ENCODE assay signal across 16 mouse cellular contexts in the genomic region with DNA sequence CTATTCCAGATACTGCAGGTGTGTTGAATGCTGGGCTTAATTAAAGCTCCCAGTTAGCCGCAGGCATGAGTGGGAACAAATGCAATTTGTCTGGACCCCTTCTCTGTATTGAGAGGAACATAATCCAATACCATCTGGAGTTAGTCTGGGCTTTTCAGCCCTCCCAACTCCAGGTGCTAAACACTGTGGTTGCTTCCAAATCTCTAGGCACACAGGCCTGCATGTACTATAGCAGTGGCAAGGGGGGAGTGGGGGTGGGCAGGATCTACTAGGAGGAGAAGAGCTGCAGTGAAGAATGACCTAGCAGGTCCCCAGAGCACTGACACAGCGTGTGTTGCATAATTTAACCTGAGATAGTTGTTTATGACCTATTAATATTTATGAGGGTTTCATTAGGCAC. TPM values are rescaled to one million over a fixed set of nuclear protein-coding genes. Genes with fewer than 3 reads are reported as not detected.
DNase-seq lines count a peak whose midpoint lies in the region; ATAC-seq and TF ChIP-seq lines count a peak whose summit lies in the region.
"Had no signal": no experiment of that assay in that cellular context is flagged by ENCODE, and none has a peak within 500 bp of the region (broad histone marks: within the 10 kb centered on the region; RNA-seq: fewer than 3 reads in every experiment).

No protein-coding gene starts in this region.

- no peak for TF ChIP-seq POLR2A in limb, embryonic 14.5 days (IDR thresholded peaks at IDR 0.05; ENCODE audit: borderline replicate concordance, extremely low read depth, insufficient read depth, insufficient read length)

- H3K27me3 ChIP-seq in forebrain, embryonic 14.5 days (replicated peaks; ENCODE audit: control insufficient read depth, insufficient read depth, low read length), result no peaks in the 10 kb centered on the region
- H3K27me3 ChIP-seq in forebrain, postnatal 0 days (ENCODE audit: insufficient read depth, low read length), result no peaks in the 10 kb centered on the region
- no peaks in the 10 kb centered on the region for H3K27me3 ChIP-seq in intestine, embryonic 15.5 days (replicated peaks)
- no peaks in the 10 kb centered on the region for H3K27me3 ChIP-seq in intestine, postnatal 0 days (replicated peaks; ENCODE audit: control insufficient read depth, insufficient read depth, low read length)
- no peaks in the 10 kb centered on the region for H3K27me3 ChIP-seq in midbrain, embryonic 14.5 days (ENCODE audit: control insufficient read depth, insufficient read depth, low read length)
- no peaks in the 10 kb centered on the region for H3K27me3 ChIP-seq in midbrain, postnatal 0 days (ENCODE audit: insufficient read depth, low read length)
- H3K27me3 ChIP-seq in limb, embryonic 14.5 days (ENCODE audit: control insufficient read depth, insufficient read depth, low read length), result no peaks in the 10 kb centered on the region
- H3K27me3 ChIP-seq: midbrain, embryonic 15.5 days; neural tube, embryonic 13.5 days had no signal

- H3K9me3 ChIP-seq in forebrain, embryonic 14.5 days (replicated peaks; ENCODE audit: control insufficient read depth, low read length), result no peaks in the 10 kb centered on the region
- H3K9me3 ChIP-seq in forebrain, postnatal 0 days (ENCODE audit: low read length), result no peaks in the 10 kb centered on the region
- no peaks in the 10 kb centered on the region for H3K9me3 ChIP-seq in intestine, embryonic 15.5 days
- H3K9me3 ChIP-seq in intestine, postnatal 0 days (ENCODE audit: control insufficient read depth), result no peaks in the 10 kb centered on the region
- no peaks in the 10 kb centered on the region for H3K9me3 ChIP-seq in midbrain, embryonic 14.5 days (ENCODE audit: control insufficient read depth, low read length)
- no peaks in the 10 kb centered on the region for H3K9me3 ChIP-seq in midbrain, postnatal 0 days (ENCODE audit: low read length)
- no peaks in the 10 kb centered on the region for H3K9me3 ChIP-seq in limb, embryonic 14.5 days (ENCODE audit: control insufficient read depth, low read length)
- H3K9me3 ChIP-seq: limb, embryonic 15.5 days; midbrain, embryonic 15.5 days; neural tube, embryonic 13.5 days had no signal

- peaks cover 25% of the 10 kb centered on the region for H3K4me1 ChIP-seq in forebrain, embryonic 14.5 days (ENCODE audit: control insufficient read depth, insufficient read depth, low read length)
- peaks cover 3% of the 10 kb centered on the region; the same call in 1 of the 2 replicates for H3K4me1 ChIP-seq in forebrain, postnatal 0 days (ENCODE audit: insufficient read depth)
- peaks cover 69% of the 10 kb centered on the region for H3K4me1 ChIP-seq in intestine, embryonic 15.5 days (replicated peaks)
- H3K4me1 ChIP-seq in intestine, postnatal 0 days (replicated peaks; ENCODE audit: control insufficient read depth, insufficient read depth, low read length), result peaks cover 21% of the 10 kb centered on the region
- H3K4me1 ChIP-seq in midbrain, embryonic 14.5 days (ENCODE audit: control insufficient read depth, insufficient read depth, low read length), result peaks cover 9% of the 10 kb centered on the region
- H3K4me1 ChIP-seq in midbrain, postnatal 0 days (ENCODE audit: insufficient read depth, low read length), result no peaks in the 10 kb centered on the region
- peaks cover 6% of the 10 kb centered on the region; the same call in 1 of the 2 replicates for H3K4me1 ChIP-seq in limb, embryonic 14.5 days (ENCODE audit: control insufficient read depth, insufficient read depth, low read length)
- H3K4me1 ChIP-seq: midbrain, embryonic 15.5 days had no signal

- H3K27ac ChIP-seq in forebrain, embryonic 14.5 days (ENCODE audit: low read depth, low read length), result 0 out of 2 replicates have a peak overlapping the region, but pooled peaks have one; percentile 14
- H3K27ac ChIP-seq in forebrain, postnatal 0 days (ENCODE audit: low read depth, low read length), result no peak overlapping the region
- H3K27ac ChIP-seq in intestine, embryonic 15.5 days, result peak overlapping the region; percentile 72
- H3K27ac ChIP-seq in intestine, postnatal 0 days (ENCODE audit: low read depth, low read length), result no peak overlapping the region
- H3K27ac ChIP-seq in midbrain, embryonic 14.5 days (replicated peaks; ENCODE audit: low read depth, low read length), result no peak overlapping the region
- no peak overlapping the region for H3K27ac ChIP-seq in midbrain, postnatal 0 days (ENCODE audit: low read depth, low read length)
- no peak overlapping the region for H3K27ac ChIP-seq in limb, embryonic 14.5 days (replicated peaks; ENCODE audit: low read depth, low read length)
- H3K27ac ChIP-seq: hindbrain, embryonic 14.5 days; kidney, postnatal 0 days; limb, embryonic 15.5 days; midbrain, embryonic 15.5 days; neural tube, embryonic 13.5 days had no signal

- TF ChIP-seq CTCF in forebrain, postnatal 0 days (IDR thresholded peaks at IDR 0.05; ENCODE audit: low read depth), result no peak
- TF ChIP-seq CTCF in intestine, postnatal 0 days (IDR thresholded peaks at IDR 0.05; ENCODE audit: low read depth), result no peak
- no peak for TF ChIP-seq CTCF in midbrain, postnatal 0 days (IDR thresholded peaks at IDR 0.05)

- WGBS in forebrain, embryonic 14.5 days, result 52% methylated on average over 2 of the region's 2 CpGs
- 35% methylated on average over 2 of the region's 2 CpGs for WGBS in forebrain, postnatal 0 days
- 55% methylated on average over 2 of the region's 2 CpGs for WGBS in intestine, embryonic 15.5 days
- WGBS in intestine, postnatal 0 days, result 44% methylated on average over 2 of the region's 2 CpGs
- WGBS in midbrain, embryonic 14.5 days, result 51% methylated on average over 2 of the region's 2 CpGs
- 49% methylated on average over 2 of the region's 2 CpGs for WGBS in midbrain, postnatal 0 days
- 12% methylated on average over 2 of the region's 2 CpGs for WGBS in limb, embryonic 14.5 days

- DNase-seq in forebrain, embryonic 14.5 days (ENCODE audit: low spot score), result peak; percentile 43
- no peak for DNase-seq in forebrain, postnatal 0 days
- peak; percentile 23 for DNase-seq in midbrain, embryonic 14.5 days
- DNase-seq in midbrain, postnatal 0 days (ENCODE audit: low spot score), result no peak
- DNase-seq in limb, embryonic 14.5 days (ENCODE audit: low spot score), result peak; percentile 44
- DNase-seq in yolk sac, embryonic 10.5 days (ENCODE audit: low spot score), result no peak
- DNase-seq: adrenal gland, postnatal 10 days; cerebellum, postnatal 36 days; thymus, adult 18-20 months had no signal

- no peak for ATAC-seq in forebrain, embryonic 14.5 days
- ATAC-seq in forebrain, postnatal 0 days, result no peak
- ATAC-seq in intestine, embryonic 15.5 days, result peak; percentile 19; the same call in 1 of the 2 replicates
- no peak for ATAC-seq in intestine, postnatal 0 days
- no peak for ATAC-seq in midbrain, embryonic 14.5 days (ENCODE audit: low FRiP score, low TSS enrichment)
- ATAC-seq in midbrain, postnatal 0 days (ENCODE audit: low FRiP score), result no peak
- ATAC-seq in limb, embryonic 14.5 days (ENCODE audit: low FRiP score, low read depth), result peak; percentile 59
- ATAC-seq: midbrain, embryonic 15.5 days had no signal

- H3K4me3 ChIP-seq in forebrain, embryonic 14.5 days (ENCODE audit: low read depth, low read length), result no peak overlapping the region
- H3K4me3 ChIP-seq in forebrain, postnatal 0 days (ENCODE audit: low read depth, low read length), result no peak overlapping the region
- no peak overlapping the region for H3K4me3 ChIP-seq in intestine, embryonic 15.5 days (replicated peaks)
- no peak overlapping the region for H3K4me3 ChIP-seq in intestine, postnatal 0 days (ENCODE audit: low read depth, low read length)
- H3K4me3 ChIP-seq in midbrain, embryonic 14.5 days (replicated peaks; ENCODE audit: low read depth, low read length), result no peak overlapping the region
- H3K4me3 ChIP-seq in midbrain, postnatal 0 days (ENCODE audit: low read depth, low read length), result no peak overlapping the region
- H3K4me3 ChIP-seq in limb, embryonic 14.5 days (replicated peaks; ENCODE audit: low read length), result no peak overlapping the region
- H3K4me3 ChIP-seq: limb, embryonic 15.5 days; midbrain, embryonic 15.5 days; neural tube, embryonic 13.5 days had no signal

- H3K4me2 ChIP-seq in forebrain, embryonic 14.5 days (ENCODE audit: low read length), result no peak overlapping the region
- no peak overlapping the region for H3K4me2 ChIP-seq in forebrain, postnatal 0 days (ENCODE audit: low read depth)
- no peak overlapping the region for H3K4me2 ChIP-seq in intestine, embryonic 15.5 days (replicated peaks)
- no peak overlapping the region for H3K4me2 ChIP-seq in intestine, postnatal 0 days (replicated peaks; ENCODE audit: low read depth)
- no peak overlapping the region for H3K4me2 ChIP-seq in midbrain, embryonic 14.5 days (ENCODE audit: low read length)
- no peak overlapping the region for H3K4me2 ChIP-seq in midbrain, postnatal 0 days (ENCODE audit: low read depth, low read length, poor library complexity, severe bottlenecking)
- H3K4me2 ChIP-seq in limb, embryonic 14.5 days (replicated peaks; ENCODE audit: low read depth, low read length, severe bottlenecking), result no peak overlapping the region
- H3K4me2 ChIP-seq: hindbrain, embryonic 14.5 days; limb, embryonic 15.5 days; midbrain, embryonic 15.5 days; neural tube, embryonic 13.5 days had no signal

- H3K36me3 ChIP-seq in forebrain, embryonic 14.5 days (ENCODE audit: control insufficient read depth, insufficient read depth, low read length), result no peaks in the 10 kb centered on the region
- H3K36me3 ChIP-seq in forebrain, postnatal 0 days (ENCODE audit: insufficient read depth), result no peaks in the 10 kb centered on the region; the same call in 1 of the 2 replicates
- no peaks in the 10 kb centered on the region for H3K36me3 ChIP-seq in intestine, embryonic 15.5 days
- no peaks in the 10 kb centered on the region for H3K36me3 ChIP-seq in intestine, postnatal 0 days (ENCODE audit: control insufficient read depth, insufficient read depth)
- no peaks in the 10 kb centered on the region for H3K36me3 ChIP-seq in midbrain, embryonic 14.5 days (ENCODE audit: control insufficient read depth, insufficient read depth, low read length)
- H3K36me3 ChIP-seq in midbrain, postnatal 0 days (ENCODE audit: insufficient read depth, low read length), result no peaks in the 10 kb centered on the region
- no peaks in the 10 kb centered on the region for H3K36me3 ChIP-seq in limb, embryonic 14.5 days (ENCODE audit: control insufficient read depth, insufficient read depth, low read length)
- H3K36me3 ChIP-seq: limb, embryonic 15.5 days; midbrain, embryonic 15.5 days; neural tube, embryonic 13.5 days had no signal

- H3K9ac ChIP-seq in forebrain, embryonic 14.5 days (ENCODE audit: low read length), result no peak overlapping the region
- no peak overlapping the region for H3K9ac ChIP-seq in forebrain, postnatal 0 days
- H3K9ac ChIP-seq in intestine, embryonic 15.5 days, result no peak overlapping the region
- H3K9ac ChIP-seq in intestine, postnatal 0 days (ENCODE audit: low read depth, low read length), result no peak overlapping the region
- no peak overlapping the region for H3K9ac ChIP-seq in midbrain, embryonic 14.5 days (replicated peaks; ENCODE audit: low read length)
- H3K9ac ChIP-seq in midbrain, postnatal 0 days (replicated peaks; ENCODE audit: low read length, poor library complexity, severe bottlenecking), result no peak overlapping the region
- no peak overlapping the region for H3K9ac ChIP-seq in limb, embryonic 14.5 days (ENCODE audit: low read depth, low read length, severe bottlenecking)
- H3K9ac ChIP-seq: hindbrain, embryonic 14.5 days; limb, embryonic 15.5 days; midbrain, embryonic 15.5 days; neural tube, embryonic 13.5 days had no signal

RNA-seq across cellular contexts. Expression of a gene that starts 49.0 kb away (rescaled TPM):
- 2.6 and 6.2 TPM in 2 replicates for polyA plus RNA-seq in forebrain, embryonic 14.5 days (2014; fragmentation: Nextera tagmentation; extraction: Ambion mirVana)
- 28.6 and 29.0 TPM in 2 replicates for total RNA-seq in forebrain, postnatal 0 days (2014; rRNA removed)
- polyA plus RNA-seq in forebrain, postnatal 0 days (2015; fragmentation: Nextera tagmentation; extraction: Ambion mirVana), result 16.3 and 18.3 TPM in 2 replicates
- 18.6 and 19.4 TPM in 2 replicates for polyA plus RNA-seq in intestine, embryonic 15.5 days (2015; fragmentation: Nextera tagmentation; extraction: Ambion mirVana)
- polyA plus RNA-seq in intestine, postnatal 0 days (2015; fragmentation: Nextera tagmentation; extraction: Ambion mirVana), result 13.0 and 13.6 TPM in 2 replicates
- polyA plus RNA-seq in midbrain, embryonic 14.5 days (2014; fragmentation: Nextera tagmentation; extraction: Ambion mirVana), result 1.6 and 2.1 TPM in 2 replicates
- 11.0 and 12.5 TPM in 2 replicates for total RNA-seq in midbrain, postnatal 0 days (2014; rRNA removed)
- polyA plus RNA-seq in midbrain, postnatal 0 days (2015; fragmentation: Nextera tagmentation; extraction: Ambion mirVana), result 5.8 and 6.2 TPM in 2 replicates
- polyA plus RNA-seq in limb, embryonic 14.5 days (2012; rRNA removed), result 6.6 and 7.5 TPM in 2 replicates
- 4.0 and 5.0 TPM in 2 replicates for polyA plus RNA-seq in limb, embryonic 14.5 days (2014; fragmentation: Nextera tagmentation; extraction: Ambion mirVana)

Comparison
In these comparisons a context has a peak if more than half of its experiments do, and no peak if none do; other contexts are left out.
1. ATAC-seq: peak in intestine, embryonic 15.5 days (single experiment) and limb, embryonic 14.5 days (single experiment); none in forebrain, embryonic 14.5 days (single experiment), forebrain, postnatal 0 days (single experiment), intestine, postnatal 0 days (single experiment), midbrain, embryonic 14.5 days (single experiment) and midbrain, postnatal 0 days (single experiment).
2. DNase-seq: peak in forebrain, embryonic 14.5 days (single experiment), midbrain, embryonic 14.5 days (single experiment) and limb, embryonic 14.5 days (single experiment); none in forebrain, postnatal 0 days (single experiment), midbrain, postnatal 0 days (single experiment) and yolk sac, embryonic 10.5 days (single experiment).
3. H3K27ac ChIP-seq: peak in forebrain, embryonic 14.5 days (single experiment) and intestine, embryonic 15.5 days (single experiment); none in forebrain, postnatal 0 days (single experiment), intestine, postnatal 0 days (single experiment), midbrain, embryonic 14.5 days (single experiment), midbrain, postnatal 0 days (single experiment) and limb, embryonic 14.5 days (single experiment).